Mouse (Mus musculus) naive thymus-derived CD4-positive, alpha-beta T cell, adult 5 months (primary cell): ENCODE data around the gene Speg. TPM values are rescaled to one million over a fixed set of nuclear protein-coding genes. Genes with fewer than 3 reads are reported as not detected.

Source experiments
- polyA plus RNA-seq: library from polyadenylated mRNA; unstranded; fragments of 100-300 nt; shearing (Covaris generic); gene quantifications from one replicate; pipeline ENCODE4 v1.2.1, GENCODE M21; 2017

Speg gene
- 0.36 TPM for polyA plus RNA-seq

GRCm38 (mm10) chr1:75374950-75375936 is at the start of gene Speg:
Gene Speg, plus strand, starts transcription at chr1:75375297.

GRCm38 (mm10) chr1:75360112-75361031 is 14.7 kb upstream of the Speg start, which contains the start of gene Des:
Gene Des, plus strand, starts transcription at chr1:75360329.

GRCm38 (mm10) chr1:75435475-75436328 is 60.6 kb downstream of the Speg start, which contains the start of gene Gmppa:
Gene Gmppa, plus strand, starts transcription at chr1:75435930.

GRCm38 (mm10) chr1:75450314-75451005 is 75.4 kb downstream of the Speg start, which contains the start of gene Asic4:
Gene Asic4, plus strand, starts transcription at chr1:75450436.

GRCm38 (mm10) chr1:75478916-75479634 is 104.0 kb downstream of the Speg start, which contains the start of the genes Chpf and Tmem198:
Gene Chpf, minus strand, starts transcription at chr1:75479307.
Gene Tmem198, plus strand, starts transcription at chr1:75479532.

Other genes with a start within 250 kb of the Speg start
- 0.61 TPM for gene Slc23a3, start 241.4 kb upstream of the Speg start, polyA plus RNA-seq
- gene Cnppd1, start 232.6 kb upstream of the Speg start, polyA plus RNA-seq, result 211 TPM
- 102 TPM for gene Retreg2, start 232.5 kb upstream of the Speg start, polyA plus RNA-seq
- 85.3 TPM for gene Zfand2b, start 206.7 kb upstream of the Speg start, polyA plus RNA-seq
- 5.2 TPM for gene Abcb6, start 194.9 kb upstream of the Speg start, polyA plus RNA-seq
- gene Ankzf1, start 183.1 kb upstream of the Speg start, polyA plus RNA-seq, result 32.7 TPM
- gene Atg9a, start 183.1 kb upstream of the Speg start, polyA plus RNA-seq, result 38.6 TPM
- 6.1 TPM for gene Glb1l, start 164.5 kb upstream of the Speg start, polyA plus RNA-seq
- gene Stk16, start 164.5 kb upstream of the Speg start, polyA plus RNA-seq, result 71.7 TPM
- gene Tuba4a, start 155.4 kb upstream of the Speg start, polyA plus RNA-seq, result 162 TPM
- not detected for gene A630095N17Rik, start 143.2 kb upstream of the Speg start, polyA plus RNA-seq
- gene Dnajb2, start 138.9 kb upstream of the Speg start, polyA plus RNA-seq, result 61.6 TPM
- 0.39 TPM for gene Ptprn, start 110.8 kb upstream of the Speg start, polyA plus RNA-seq
- not detected for gene Resp18, start 96.9 kb upstream of the Speg start, polyA plus RNA-seq
- gene Dnpep, start 57.3 kb upstream of the Speg start, polyA plus RNA-seq, result 53.1 TPM
- gene Des, start 15.0 kb upstream of the Speg start, polyA plus RNA-seq, result not detected
- 73.3 TPM for gene Gmppa, start 60.6 kb downstream of the Speg start, polyA plus RNA-seq
- not detected for gene Asic4, start 75.1 kb downstream of the Speg start, polyA plus RNA-seq
- 36.0 TPM for gene Chpf, start 104.0 kb downstream of the Speg start, polyA plus RNA-seq
- gene Tmem198, start 104.2 kb downstream of the Speg start, polyA plus RNA-seq, result 1.9 TPM
- gene Obsl1, start 131.2 kb downstream of the Speg start, polyA plus RNA-seq, result not detected
- gene Inha, start 131.8 kb downstream of the Speg start, polyA plus RNA-seq, result not detected
- 39.2 TPM for gene Stk11ip, start 146.2 kb downstream of the Speg start, polyA plus RNA-seq
- gene Slc4a3, start 171.0 kb downstream of the Speg start, polyA plus RNA-seq, result not detected